Mouse (Mus musculus) 3134 (cell line): Measurements from ENCODE around the gene Klhl26.

ENCODE experiments used
- DNase-seq: peaks from one replicate; pipeline ENCODE4 v3.0.0-alpha.2; 2011; ENCODE audit warnings: low spot score; ENCODE audit not compliant: insufficient read length; ENCODE audit errors: extremely low read depth

The Klhl26 gene

DNA sequence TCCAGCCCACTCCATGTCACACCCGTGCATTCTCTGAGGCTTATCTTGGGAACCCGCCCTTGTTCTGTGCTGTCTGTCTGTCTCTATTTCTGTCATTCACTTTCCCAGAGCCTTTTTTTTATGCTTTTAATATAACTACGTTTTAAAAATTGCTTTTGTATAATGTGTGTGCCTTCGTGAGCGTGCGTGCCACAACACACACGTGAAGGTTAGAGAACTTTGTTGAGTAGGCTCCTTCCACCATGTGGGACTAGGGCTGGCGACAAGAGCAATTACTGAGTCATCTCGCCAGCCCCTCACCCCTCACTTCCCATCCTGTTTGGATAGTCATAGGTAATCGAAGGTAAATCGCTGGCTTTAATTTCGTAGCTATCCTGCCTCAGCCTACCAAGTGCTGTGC lies 25.8 kb upstream of the Klhl26 start:
- DNase-seq: no peak

- no peak for DNase-seq
These were observed 25.2 kb upstream of the Klhl26 start for GRCm38 (mm10) chr8:70501820-70502529.

GRCm38 (mm10) chr8:70500386-70501301 lies 23.9 kb upstream of the Klhl26 start:
- no peak for DNase-seq

- no peak for DNase-seq
These were observed 18.9 kb upstream of the Klhl26 start for GRCm38 (mm10) chr8:70495771-70496062.

- DNase-seq: no peak
These were observed 18.4 kb upstream of the Klhl26 start for GRCm38 (mm10) chr8:70495001-70495770.

- no peak for DNase-seq
These were observed 17.7 kb upstream of the Klhl26 start for GRCm38 (mm10) chr8:70494416-70494945.

DNA sequence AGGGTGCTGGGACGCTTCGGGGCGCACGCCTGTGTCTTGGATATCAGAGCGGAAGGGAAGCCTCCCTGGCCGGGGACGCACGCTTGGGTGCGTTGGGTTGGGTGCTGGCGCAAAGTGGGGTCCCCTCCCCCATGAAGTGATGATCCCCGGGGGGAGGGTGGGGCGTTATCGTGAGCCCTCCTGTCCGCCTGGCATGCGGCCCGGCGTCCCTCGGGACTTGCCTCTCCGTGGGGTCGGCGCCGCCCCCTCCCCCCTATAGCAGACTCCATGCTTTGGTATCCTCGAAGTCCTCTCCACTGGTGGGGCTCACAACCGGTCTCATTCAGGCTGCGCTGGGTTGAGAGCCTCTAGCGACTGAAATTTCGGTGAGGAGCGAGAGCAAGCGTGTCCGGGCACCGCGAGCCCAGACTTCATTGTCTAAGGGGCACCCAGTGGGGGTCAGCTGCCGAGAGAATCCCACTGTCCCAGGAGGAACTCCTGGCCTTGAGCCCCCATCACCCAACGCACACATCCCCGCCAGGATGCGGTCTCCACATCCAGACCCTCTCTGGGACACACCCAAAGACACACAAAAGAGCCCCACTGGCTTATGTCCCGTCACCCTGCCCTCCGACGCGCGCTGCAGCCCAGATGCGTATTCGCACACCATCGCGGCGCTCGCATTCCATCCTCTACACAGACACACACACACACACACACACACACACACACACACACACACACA lies 17.1 kb upstream of the Klhl26 start:
- DNase-seq: no peak

- no peak for DNase-seq
These were observed 16.2 kb upstream of the Klhl26 start, which contains the start of gene Crlf1 for GRCm38 (mm10) chr8:70492664-70493640. Crlf1 (plus strand) TSS chr8:70493158.

GRCm38 (mm10) chr8:70490880-70491495 lies 14.2 kb upstream of the Klhl26 start:
- no peak for DNase-seq

DNA sequence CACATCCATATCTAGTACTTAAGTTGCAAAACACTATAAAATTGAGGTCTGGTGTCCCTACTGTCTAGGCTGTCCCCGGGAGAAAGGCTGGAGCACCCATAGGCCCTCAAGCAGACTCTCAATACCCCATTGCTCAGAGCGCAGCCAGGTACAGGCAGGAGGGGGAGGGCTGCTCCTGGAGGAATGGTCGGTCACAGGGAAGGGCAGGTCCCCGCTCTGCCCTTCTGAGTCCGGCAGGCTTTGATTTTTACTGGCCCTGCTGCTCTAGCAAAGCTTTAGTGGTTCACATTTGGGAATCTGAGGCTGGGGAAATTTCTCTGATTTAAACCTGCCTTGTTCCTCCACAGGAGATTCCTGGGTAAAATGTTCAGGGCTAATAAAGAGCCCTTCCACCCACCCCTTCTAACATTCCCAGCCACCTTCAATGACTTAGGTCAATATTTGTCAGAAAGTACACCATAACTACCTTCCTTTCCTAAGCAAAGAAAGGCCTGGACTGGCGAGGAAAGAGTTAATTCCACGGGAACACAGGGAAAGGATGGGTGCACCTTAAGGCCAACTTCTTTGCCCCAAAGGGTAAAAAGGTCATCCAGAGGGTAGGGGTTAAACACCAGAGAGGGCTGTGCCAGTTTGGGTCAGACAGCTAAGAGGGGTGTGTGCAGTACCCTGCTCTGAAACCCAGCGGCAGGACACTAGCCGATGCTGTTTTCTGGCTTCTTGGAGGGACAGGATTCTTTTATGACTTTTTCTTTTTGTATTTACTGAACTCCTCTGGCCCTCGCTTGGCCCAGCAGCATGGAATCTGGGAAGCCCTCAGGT lies 13.5 kb upstream of the Klhl26 start:
- no peak for DNase-seq

DNA sequence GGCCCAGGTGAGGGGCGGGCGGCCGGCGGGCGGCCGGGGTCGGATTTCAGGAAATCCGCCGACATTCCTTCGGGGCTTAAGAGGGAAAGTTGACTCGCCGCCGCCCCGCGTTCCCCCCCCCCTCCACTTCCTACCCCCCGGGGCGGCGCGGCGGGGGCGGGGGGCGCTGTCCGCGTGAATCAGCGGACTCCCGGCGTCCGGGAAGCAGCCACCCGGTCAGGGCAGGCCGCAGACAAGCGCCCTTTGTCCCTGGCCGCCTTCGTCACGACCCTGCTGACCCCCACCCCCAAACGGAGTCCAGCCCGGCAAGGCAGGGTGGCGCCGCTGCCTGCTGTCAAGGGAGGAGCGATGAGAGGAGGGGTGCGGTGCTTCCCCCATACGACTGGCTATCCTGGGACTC lies 12.8 kb upstream of the Klhl26 start:
- no peak for DNase-seq

DNA sequence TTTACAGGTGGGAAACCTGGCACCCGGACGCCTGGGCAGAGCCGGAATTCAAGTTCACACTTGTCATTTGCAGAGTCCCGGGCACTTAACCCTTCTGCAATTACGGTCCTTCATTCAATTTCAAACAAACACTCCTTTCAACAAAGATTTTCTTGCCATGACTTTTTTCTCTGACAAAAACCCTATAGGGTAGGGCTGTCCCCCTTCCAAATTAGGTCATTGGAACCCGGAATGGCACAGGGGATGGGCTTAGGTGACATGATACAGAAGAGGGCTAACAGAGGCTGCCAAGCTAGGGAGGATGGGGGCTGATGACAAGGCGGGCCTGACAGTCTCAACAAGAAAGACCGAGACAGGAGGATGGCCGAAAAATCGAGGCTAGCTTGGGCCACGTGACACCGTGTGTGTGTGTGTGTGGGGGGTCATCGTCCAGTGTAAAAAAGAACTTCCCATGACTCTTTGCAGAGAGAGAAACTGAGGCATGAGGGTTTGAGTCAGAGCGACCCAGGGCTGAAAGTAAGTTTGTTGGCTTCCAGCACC lies 12.2 kb upstream of the Klhl26 start:
- DNase-seq: no peak

DNA sequence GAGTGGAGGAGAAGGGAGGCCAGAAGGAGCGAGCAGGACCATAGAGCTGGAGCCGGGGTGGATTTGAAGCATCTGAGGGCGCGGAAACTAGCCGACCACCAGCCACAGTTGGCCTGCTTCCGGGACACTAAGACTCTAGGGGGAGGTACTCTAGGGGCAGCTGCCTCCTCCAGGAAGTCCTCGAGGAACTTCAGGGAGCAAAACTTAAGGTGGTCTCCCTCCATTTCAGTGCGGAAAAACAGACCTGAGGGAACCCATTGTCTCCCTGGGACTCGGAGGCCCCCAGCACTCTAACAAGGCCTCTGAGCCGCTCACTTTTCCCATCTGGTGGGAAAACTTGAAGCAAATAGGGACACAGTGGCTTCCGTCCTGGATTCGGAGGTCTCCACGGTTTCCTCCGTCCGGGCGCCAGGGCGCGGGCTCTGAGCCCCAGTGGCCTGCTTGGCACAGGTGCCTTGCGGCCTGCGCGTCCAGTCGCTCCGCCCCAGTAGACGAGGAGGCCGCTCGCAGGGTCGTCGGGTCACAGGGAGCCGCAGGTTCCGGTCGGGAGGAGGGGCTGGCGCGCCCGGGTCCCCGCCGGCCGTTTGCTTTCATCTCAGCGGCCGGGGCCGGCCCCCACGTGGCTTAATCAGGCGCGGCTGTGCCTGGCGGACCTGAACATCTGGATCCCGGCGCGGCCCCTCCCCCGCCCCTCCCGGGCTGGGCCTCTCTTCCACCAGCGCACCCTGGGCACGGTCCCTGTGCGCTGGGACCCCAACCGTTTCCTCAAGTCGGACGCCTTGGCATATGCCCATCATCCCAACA lies 11.4 kb upstream of the Klhl26 start:
- no peak for DNase-seq

DNA sequence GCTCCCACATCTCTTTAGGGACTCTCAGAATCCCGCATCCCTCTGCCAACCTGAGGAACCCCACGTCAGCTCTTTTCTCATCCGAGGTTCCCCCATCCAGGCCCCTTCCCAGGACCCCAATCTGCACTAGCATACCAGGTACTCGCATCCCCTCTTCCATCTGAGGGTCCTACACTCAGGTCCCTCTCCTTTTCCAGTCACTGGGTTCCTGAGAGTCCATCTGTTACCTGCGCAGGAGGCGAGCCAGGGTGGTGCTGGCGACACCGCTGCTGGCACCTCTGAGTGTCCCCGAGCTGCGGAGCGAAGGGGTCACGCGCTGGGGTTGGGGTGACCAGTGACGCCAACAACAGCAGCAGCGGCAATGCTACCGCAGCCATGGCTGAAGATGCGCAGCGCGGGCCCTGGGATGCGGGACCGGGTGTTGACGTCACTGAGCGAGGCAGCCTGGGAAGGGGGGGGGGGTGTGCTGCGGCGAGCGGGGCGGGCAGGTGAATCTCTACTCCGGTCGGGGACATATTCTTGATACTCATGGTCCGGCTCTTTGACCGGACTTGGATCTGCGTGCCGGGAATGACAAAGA lies 10.3 kb upstream of the Klhl26 start, which contains the start of gene Tmem59l:
TSS of gene Tmem59l (minus strand) at position 418 of the 580 bp plus-strand sequence.
- no peak for DNase-seq

DNA sequence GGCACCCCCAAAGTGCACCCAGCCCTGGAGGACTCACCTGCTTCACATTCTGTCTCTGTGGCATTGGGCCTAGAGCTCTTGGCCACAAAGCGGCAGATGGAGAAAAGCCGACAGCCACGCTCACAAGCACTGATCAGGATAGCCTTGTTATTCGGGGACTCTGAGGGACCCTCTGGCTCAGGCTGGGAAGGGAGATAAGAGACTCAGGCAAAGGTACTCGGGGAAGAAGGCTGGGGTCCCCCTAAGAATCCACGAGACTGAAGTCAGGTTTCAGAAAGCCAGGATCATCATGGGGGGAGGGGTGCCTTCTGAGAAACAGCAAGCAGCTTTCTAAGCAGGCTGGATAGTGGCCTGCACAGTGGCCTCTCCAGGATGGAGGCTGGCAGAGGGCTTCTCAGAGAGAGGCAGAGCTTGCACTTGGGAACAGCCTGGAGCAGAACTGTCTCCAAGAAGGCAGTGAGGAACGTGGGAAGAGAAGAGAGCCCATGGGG lies 9.5 kb upstream of the Klhl26 start:
- DNase-seq: no peak

DNA sequence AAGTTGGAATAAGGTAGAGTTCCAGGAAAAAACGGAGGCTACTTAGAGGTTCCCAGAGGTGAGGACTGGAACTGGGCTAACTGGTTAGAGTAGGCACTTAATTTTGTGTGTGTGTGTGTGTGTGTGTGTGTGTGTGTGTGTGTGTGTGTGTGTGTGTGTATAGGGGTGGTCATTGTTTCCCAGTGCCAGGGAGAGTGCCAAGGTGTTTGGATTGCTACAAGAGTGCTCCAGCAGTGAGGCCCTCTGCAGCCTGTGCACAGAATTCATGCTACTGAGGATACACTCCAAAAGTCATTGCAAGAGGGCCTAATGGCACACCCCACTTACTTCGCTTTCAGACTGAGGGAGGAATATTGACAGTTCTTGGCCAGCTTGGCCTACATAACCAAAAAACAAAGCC lies 6.2 kb upstream of the Klhl26 start:
- no peak for DNase-seq
